Mouse (Mus musculus): Measurements from ENCODE around the gene Nup98. TPM values are rescaled to one million over a fixed set of nuclear protein-coding genes. Genes with fewer than 3 reads are reported as not detected.
A peak's percentile ranks its signal among the peaks of the same experiment; 100 is the strongest.

The Nup98 gene
- polyA plus RNA-seq, 1 experiment from 2014 or later, result 13.3 TPM

DNA sequence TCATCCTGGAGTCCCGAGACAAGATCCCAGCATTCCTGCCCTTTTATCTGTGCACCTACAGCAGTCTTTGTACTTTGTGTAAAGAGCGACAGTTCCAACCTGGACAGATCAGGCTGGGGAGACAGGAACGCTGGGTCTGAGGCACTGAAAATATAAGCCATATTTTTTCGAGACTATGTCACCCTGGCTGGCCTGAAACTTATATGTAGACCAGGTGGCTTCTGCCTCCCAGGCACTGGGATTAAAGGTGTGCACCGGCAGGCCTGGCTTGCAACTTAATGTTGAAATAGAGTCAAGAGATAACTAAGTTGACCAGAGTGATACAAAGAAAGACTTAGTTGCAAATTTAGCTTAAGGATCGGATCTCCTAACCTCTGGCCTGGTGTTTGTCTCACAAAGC lies 36.3 kb upstream of the Nup98 start:
- no peak for ATAC-seq
- H3K4me2 ChIP-seq (replicated peaks; ENCODE audit: low read depth), result peak overlapping the region; percentile 88
- peaks cover 48% of the 10 kb centered on the region for H3K4me1 ChIP-seq (replicated peaks; ENCODE audit: control insufficient read depth, insufficient read depth, low read length)
- peak overlapping the region; percentile 84; the same call in 1 of the 2 replicates for H3K27ac ChIP-seq (ENCODE audit: low read depth, low read length)
- no peak overlapping the region for H3K4me3 ChIP-seq (ENCODE audit: low read depth, low read length)
- H3K9me3 ChIP-seq (ENCODE audit: control insufficient read depth), result no peaks in the 10 kb centered on the region
- TF ChIP-seq CTCF (IDR thresholded peaks at IDR 0.05; ENCODE audit: low read depth), result no peak
- H3K9ac ChIP-seq (ENCODE audit: low read depth, low read length), result no peak overlapping the region
- WGBS, result 29% methylated on average over 6 of the region's 6 CpGs
- peaks cover 4% of the 10 kb centered on the region for H3K36me3 ChIP-seq (ENCODE audit: control insufficient read depth, insufficient read depth)
- H3K27me3 ChIP-seq (replicated peaks; ENCODE audit: control insufficient read depth, insufficient read depth, low read length), result no peaks in the 10 kb centered on the region

DNA sequence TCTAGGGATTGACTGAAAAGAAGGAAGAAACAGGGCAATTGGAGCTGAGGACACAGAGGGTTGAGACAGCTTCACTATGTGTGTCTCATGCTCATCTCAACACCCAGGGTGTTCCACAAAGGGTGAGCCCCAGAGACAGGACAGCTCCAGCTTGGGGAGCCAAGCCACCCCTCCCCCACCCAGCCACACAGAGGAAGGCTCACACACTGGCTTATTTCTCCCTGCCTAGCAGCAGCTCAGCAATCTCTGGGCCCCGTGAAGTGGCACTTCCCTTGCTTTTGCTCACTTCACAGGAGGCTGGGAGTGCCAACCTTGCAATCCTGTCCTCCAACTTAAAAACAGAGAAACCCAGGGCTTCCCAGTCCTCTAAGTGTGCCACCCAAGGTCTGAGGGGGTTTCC lies 35.8 kb upstream of the Nup98 start:
- no peak overlapping the region for H3K9ac ChIP-seq (ENCODE audit: low read depth, low read length)
- no peak overlapping the region for H3K4me3 ChIP-seq (ENCODE audit: low read depth, low read length)
- H3K36me3 ChIP-seq (ENCODE audit: control insufficient read depth, insufficient read depth), result peaks cover 9% of the 10 kb centered on the region
- WGBS, result 7% methylated on average over 1 of the region's 1 CpGs
- peak overlapping the region; percentile 88 for H3K4me2 ChIP-seq (replicated peaks; ENCODE audit: low read depth)
- TF ChIP-seq CTCF (IDR thresholded peaks at IDR 0.05; ENCODE audit: low read depth), result no peak
- ATAC-seq, result no peak
- no peaks in the 10 kb centered on the region for H3K27me3 ChIP-seq (replicated peaks; ENCODE audit: control insufficient read depth, insufficient read depth, low read length)
- H3K9me3 ChIP-seq (ENCODE audit: control insufficient read depth), result no peaks in the 10 kb centered on the region
- H3K27ac ChIP-seq (ENCODE audit: low read depth, low read length), result peak overlapping the region; percentile 84
- H3K4me1 ChIP-seq (replicated peaks; ENCODE audit: control insufficient read depth, insufficient read depth, low read length), result peaks cover 48% of the 10 kb centered on the region

DNA sequence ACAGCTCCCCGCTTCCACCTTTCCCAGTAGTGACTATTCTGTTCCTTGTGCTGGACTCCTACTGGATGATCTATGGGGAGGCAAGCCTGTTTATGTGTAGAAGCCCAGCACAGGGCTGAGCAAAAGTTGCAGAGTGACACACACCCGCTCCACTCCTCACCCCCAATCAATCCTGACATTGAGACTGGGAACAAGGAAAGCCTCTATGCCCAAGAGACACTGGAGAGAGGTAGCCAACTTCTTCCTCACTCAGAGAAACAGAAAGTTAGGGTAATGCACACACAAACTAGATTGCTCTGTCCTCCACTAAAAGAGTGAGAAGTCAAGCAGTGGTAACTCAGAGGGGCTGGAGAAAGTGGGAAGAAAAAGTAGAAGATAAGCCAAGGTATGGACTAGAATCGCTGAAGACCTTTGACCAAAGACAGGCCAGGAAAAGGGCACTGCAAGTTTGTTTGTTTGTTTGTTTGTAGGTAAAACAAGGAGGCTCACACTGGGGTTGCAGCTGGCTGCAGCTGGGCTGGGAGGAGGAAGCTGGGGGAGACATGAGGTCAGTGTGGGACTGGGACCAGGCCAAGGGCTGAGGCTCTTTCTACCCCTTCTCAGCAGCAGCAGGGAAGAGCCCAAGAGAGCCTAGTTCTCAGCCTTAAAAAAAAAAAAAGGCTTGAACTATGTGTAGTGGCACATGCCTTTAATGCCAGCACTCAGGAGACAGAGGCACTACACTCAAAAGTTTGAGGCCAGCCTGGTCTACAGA lies 35.0 kb upstream of the Nup98 start:
- Histone ChIP-seq H3K4me1 (replicated peaks; ENCODE audit: control insufficient read depth, insufficient read depth, low read length) (peaks cover 48% of the 10 kb centered on the region), H3K27ac (ENCODE audit: low read depth, low read length) (peak overlapping the region; percentile 84)

GRCm38 (mm10) chr7:102243870-102244269 lies 33.9 kb upstream of the Nup98 start:
- Histone ChIP-seq H3K4me3 (ENCODE audit: low read depth, low read length) (no peak overlapping the region), H3K4me1 (replicated peaks; ENCODE audit: control insufficient read depth, insufficient read depth, low read length) (peaks cover 47% of the 10 kb centered on the region), H3K9me3 (ENCODE audit: control insufficient read depth) (no peaks in the 10 kb centered on the region), H3K36me3 (ENCODE audit: control insufficient read depth, insufficient read depth) (peaks cover 26% of the 10 kb centered on the region), H3K27me3 (replicated peaks; ENCODE audit: control insufficient read depth, insufficient read depth, low read length) (no peaks in the 10 kb centered on the region), H3K27ac (ENCODE audit: low read depth, low read length) (peak overlapping the region; percentile 84), H3K4me2 (replicated peaks; ENCODE audit: low read depth) (peak overlapping the region; percentile 47; the same call in 1 of the 2 replicates), H3K9ac (ENCODE audit: low read depth, low read length) (no peak overlapping the region)
- no peak for TF ChIP-seq CTCF (IDR thresholded peaks at IDR 0.05; ENCODE audit: low read depth)
- 45% methylated on average over 2 of the region's 2 CpGs for WGBS
- ATAC-seq, result no peak

More for the DNA sequence above, 35.0 kb upstream of the Nup98 start:
- no peak for TF ChIP-seq CTCF (IDR thresholded peaks at IDR 0.05; ENCODE audit: low read depth)
- no peaks in the 10 kb centered on the region for H3K9me3 ChIP-seq (ENCODE audit: control insufficient read depth)
- peaks cover 16% of the 10 kb centered on the region for H3K36me3 ChIP-seq (ENCODE audit: control insufficient read depth, insufficient read depth)
- no peak for ATAC-seq
- 53% methylated on average over 3 of the region's 3 CpGs for WGBS
- H3K27me3 ChIP-seq (replicated peaks; ENCODE audit: control insufficient read depth, insufficient read depth, low read length), result no peaks in the 10 kb centered on the region
- H3K4me2 ChIP-seq (replicated peaks; ENCODE audit: low read depth), result peak overlapping the region; percentile 88
- no peak overlapping the region for H3K9ac ChIP-seq (ENCODE audit: low read depth, low read length)
- no peak overlapping the region for H3K4me3 ChIP-seq (ENCODE audit: low read depth, low read length)

GRCm38 (mm10) chr7:102242917-102243316 lies 32.9 kb upstream of the Nup98 start:
- ATAC-seq, result no peak

GRCm38 (mm10) chr7:102242371-102242770 lies 32.4 kb upstream of the Nup98 start:
- no peak for ATAC-seq
- Histone ChIP-seq H3K27ac (ENCODE audit: low read depth, low read length) (no peak overlapping the region), H3K36me3 (ENCODE audit: control insufficient read depth, insufficient read depth) (peaks cover 39% of the 10 kb centered on the region), H3K9me3 (ENCODE audit: control insufficient read depth) (no peaks in the 10 kb centered on the region), H3K4me2 (replicated peaks; ENCODE audit: low read depth) (no peak overlapping the region), H3K9ac (ENCODE audit: low read depth, low read length) (no peak overlapping the region), H3K27me3 (replicated peaks; ENCODE audit: control insufficient read depth, insufficient read depth, low read length) (no peaks in the 10 kb centered on the region), H3K4me3 (ENCODE audit: low read depth, low read length) (no peak overlapping the region), H3K4me1 (replicated peaks; ENCODE audit: control insufficient read depth, insufficient read depth, low read length) (peaks cover 33% of the 10 kb centered on the region)
- 63% methylated on average over 5 of the region's 5 CpGs for WGBS
- no peak for TF ChIP-seq CTCF (IDR thresholded peaks at IDR 0.05; ENCODE audit: low read depth)

More at GRCm38 (mm10) chr7:102242917-102243316, 32.9 kb upstream of the Nup98 start:
- no peaks in the 10 kb centered on the region for H3K9me3 ChIP-seq (ENCODE audit: control insufficient read depth)
- no peak overlapping the region for H3K4me3 ChIP-seq (ENCODE audit: low read depth, low read length)
- H3K4me2 ChIP-seq (replicated peaks; ENCODE audit: low read depth), result no peak overlapping the region
- H3K27ac ChIP-seq (ENCODE audit: low read depth, low read length), result peak overlapping the region; percentile 84; the same call in 1 of the 2 replicates
- TF ChIP-seq CTCF (IDR thresholded peaks at IDR 0.05; ENCODE audit: low read depth), result no peak
- peaks cover 35% of the 10 kb centered on the region for H3K36me3 ChIP-seq (ENCODE audit: control insufficient read depth, insufficient read depth)
- H3K4me1 ChIP-seq (replicated peaks; ENCODE audit: control insufficient read depth, insufficient read depth, low read length), result peaks cover 38% of the 10 kb centered on the region
- WGBS, result 45% methylated on average over 3 of the region's 3 CpGs
- H3K9ac ChIP-seq (ENCODE audit: low read depth, low read length), result no peak overlapping the region
- H3K27me3 ChIP-seq (replicated peaks; ENCODE audit: control insufficient read depth, insufficient read depth, low read length), result no peaks in the 10 kb centered on the region

Measured in intestine, postnatal 0 days (tissue).